Mouse (Mus musculus) ovary, adult 18-20 months (tissue): ENCODE data around the gene Pced1a.
"Not testable (repeated sequence)": the region's sequence is repeated elsewhere in the genome, so short reads cannot be mapped to it uniquely, and the experiment has no call there.

Experiments used
- DNase-seq: peaks from one replicate; pipeline ENCODE4 v3.0.0; 2022; ENCODE audit warnings: low spot score, mixed read lengths

Pced1a gene

GRCm38 (mm10) chr2:130390993-130391625, 33.4 kb downstream of the Pced1a start:
- DNase-seq, result no peak

DNA sequence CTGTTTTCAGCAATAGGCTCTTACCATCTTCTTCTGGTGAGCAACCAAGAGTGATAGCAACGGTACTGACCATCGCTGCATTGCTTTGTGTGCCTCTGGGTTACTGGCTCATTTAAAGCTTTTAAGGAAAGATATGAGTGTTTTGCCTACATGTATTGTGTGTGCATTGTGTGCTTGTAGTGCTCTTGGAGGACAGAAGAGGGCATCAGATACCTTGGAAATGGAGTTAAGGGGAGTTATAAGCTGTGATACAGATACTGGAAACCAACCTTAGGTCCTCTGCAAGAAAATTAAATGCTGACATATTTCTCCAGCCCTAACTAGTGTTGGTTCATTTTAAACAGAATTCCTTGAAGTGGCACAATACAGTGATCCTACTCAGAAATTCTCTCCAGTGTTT, 35.7 kb downstream of the Pced1a start:
- no peak for DNase-seq

GRCm38 (mm10) chr2:130386212-130386611, 38.3 kb downstream of the Pced1a start:
- DNase-seq, result no peak

- DNase-seq, result no peak
Measured at GRCm38 (mm10) chr2:130383895-130384294, 40.6 kb downstream of the Pced1a start.

DNA sequence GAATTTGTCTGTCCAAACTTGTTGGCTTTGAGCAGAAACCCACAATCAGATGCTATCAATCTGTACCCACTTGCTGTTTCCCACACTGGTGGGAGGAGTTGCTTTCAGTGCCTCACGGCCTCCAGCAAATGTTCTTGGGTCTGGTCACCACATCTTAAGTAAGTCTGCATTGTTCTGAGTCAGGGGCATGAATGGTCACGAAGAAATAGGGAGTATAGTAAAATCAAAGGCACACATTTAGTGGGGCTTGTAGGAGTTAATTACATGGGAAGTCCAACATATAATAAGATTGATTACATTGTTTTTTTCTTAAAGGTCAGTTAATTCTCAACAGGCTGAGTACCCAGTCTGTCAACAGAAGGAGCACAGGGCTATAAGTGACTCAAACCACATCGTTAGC, 41.3 kb downstream of the Pced1a start:
- no peak for DNase-seq

- DNase-seq, result no peak
Measured at GRCm38 (mm10) chr2:130374951-130375350, 49.5 kb downstream of the Pced1a start.

DNA sequence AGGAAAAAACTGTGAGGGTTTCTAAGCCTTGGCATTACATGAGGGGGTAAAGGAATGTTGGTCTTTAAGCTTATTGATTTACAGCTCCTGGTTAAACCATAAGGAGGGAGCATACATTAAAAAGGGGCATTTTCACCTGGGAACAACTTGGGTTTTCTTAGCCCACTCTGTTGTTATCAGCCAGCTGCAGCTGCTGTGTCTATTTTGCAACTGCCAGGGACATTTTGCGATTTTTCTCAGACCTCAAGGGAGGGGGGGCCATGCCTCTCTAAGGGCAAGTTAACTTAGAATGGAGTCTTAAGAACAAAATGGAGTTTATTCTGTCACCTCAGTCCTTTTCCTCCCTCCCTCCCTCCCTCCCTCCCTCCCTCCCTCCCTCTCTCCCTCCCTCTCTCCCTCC, 51.5 kb downstream of the Pced1a start:
- DNase-seq, result not testable (repeated sequence)

- no peak for DNase-seq
Measured at GRCm38 (mm10) chr2:130367386-130367785, 57.1 kb downstream of the Pced1a start.
